Mouse (Mus musculus) stomach, postnatal 0 days (tissue): ENCODE data around the gene Clk3. TPM values are rescaled to one million over a fixed set of nuclear protein-coding genes. Genes with fewer than 3 reads are reported as not detected.

Experiments used
- ATAC-seq: fragments of 200-750 bp; cut with Nextera tagmentation; 2 replicates; pipeline ENCODE4 v1.8.0; 2017; ENCODE audit not compliant: low FRiP score, low TSS enrichment
- DNase-seq: peaks from one replicate; pipeline ENCODE4 v3.0.0-alpha.2; 2016; ENCODE audit warnings: low spot score
- H3K27ac ChIP-seq: fragments of 300-500 bp; sonication (generic); replicated peaks from 2 replicates; pipeline ENCODE4 v1.5.1; 2014; ENCODE audit warnings: mild to moderate bottlenecking, control low read depth
- H3K27me3 ChIP-seq: fragments of 300-500 bp; sonication (generic); 2 replicates; pipeline ENCODE4 v1.6.1; 2014; ENCODE audit warnings: low read length; ENCODE audit not compliant: control insufficient read depth, insufficient read depth
- H3K36me3 ChIP-seq: fragments of 300-500 bp; sonication (generic); 2 replicates; pipeline ENCODE4 v1.6.1; 2014; ENCODE audit warnings: low read length, mixed read lengths; ENCODE audit not compliant: control insufficient read depth, insufficient read depth
- H3K4me1 ChIP-seq: fragments of 300-500 bp; sonication (generic); replicated peaks from 2 replicates; pipeline ENCODE4 v1.6.1; 2014; ENCODE audit warnings: antibody characterized with exemption; ENCODE audit not compliant: control insufficient read depth, insufficient read depth
- H3K4me2 ChIP-seq: fragments of 300-500 bp; sonication (generic); replicated peaks from 2 replicates; pipeline ENCODE4 v1.6.1; 2014; ENCODE audit warnings: low read depth, mild to moderate bottlenecking, control low read depth, moderate library complexity
- H3K4me3 ChIP-seq: fragments of 300-500 bp; sonication (generic); 2 replicates; pipeline ENCODE4 v1.5.1; 2014; ENCODE audit warnings: low read depth, low read length, control low read depth
- H3K9ac ChIP-seq: fragments of 300-500 bp; sonication (generic); 2 replicates; pipeline ENCODE4 v1.6.1; 2014; ENCODE audit warnings: mild to moderate bottlenecking, low read length, control low read depth, mixed read lengths
- H3K9me3 ChIP-seq: fragments of 300-500 bp; sonication (generic); 2 replicates; pipeline ENCODE4 v1.6.1; 2016; ENCODE audit warnings: low read length; ENCODE audit not compliant: control insufficient read depth
- CTCF ChIP-seq: IDR thresholded peaks from 2 replicates; pipeline ENCODE4 v1.5.1; 2016; ENCODE audit warnings: antibody characterized with exemption, low read depth, mild to moderate bottlenecking, moderate library complexity
- EP300 ChIP-seq: optimal IDR thresholded peaks from 2 replicates; pipeline ENCODE3; 2016; ENCODE audit warnings: antibody characterized with exemption
- WGBS: fragments of 180-500 bp; shearing (Covaris S2); extraction: QIAGEN DNeasy Blood & Tissue Kit; methylation state at CpG from one replicate; pipeline ENCODE4 v1.1.7; 2014; 5-methylcytosine and 5-hydroxymethylcytosine counted together
- polyA plus RNA-seq: library from polyadenylated mRNA; unstranded; fragments of >200 nt; fragmentation: Nextera tagmentation; extraction: Ambion mirVana; gene quantifications from 2 replicates; pipeline ENCODE4 v1.2.1, GENCODE M21; 2015

Clk3 gene
- polyA plus RNA-seq, 1 experiment from 2014 or later, result 29.4 TPM

DNA sequence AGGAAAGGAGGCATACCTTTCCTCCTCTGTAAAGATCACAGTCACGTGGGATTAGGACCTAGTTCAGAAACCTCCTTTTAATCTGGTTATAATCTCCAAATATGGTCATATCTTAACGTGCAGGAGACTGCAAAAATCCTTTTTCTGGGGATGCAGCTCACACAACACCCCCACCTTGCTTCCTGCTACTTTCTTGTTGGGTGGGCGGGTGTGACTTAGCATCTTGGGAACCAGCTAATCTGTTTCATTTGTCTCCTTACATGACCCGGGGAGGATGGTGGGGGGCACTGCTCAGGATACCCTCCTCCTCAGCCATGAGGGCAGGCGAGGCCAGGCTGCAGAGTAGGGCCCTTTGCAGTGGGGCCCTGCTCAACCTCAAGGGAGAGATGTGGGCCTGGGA is 9.4 kb upstream of the Clk3 start:
- H3K9me3 ChIP-seq, result no peaks in the 10 kb centered on the region

GRCm38 (mm10) chr9:57774168-57774567 is 8.5 kb upstream of the Clk3 start:
- Histone ChIP-seq H3K9ac (no peak overlapping the region), H3K36me3 (no peaks in the 10 kb centered on the region), H3K4me1 (no peaks in the 10 kb centered on the region), H3K4me2 (no peak overlapping the region), H3K4me3 (no peak overlapping the region), H3K9me3 (no peaks in the 10 kb centered on the region), H3K27me3 (no peaks in the 10 kb centered on the region), H3K27ac (no peak overlapping the region)
- WGBS, result 0% methylated on average over 1 of the region's 1 CpGs
- TF ChIP-seq CTCF (peak; percentile 69), EP300 (no peak)
- ATAC-seq (no peak), DNase-seq (no peak)

More for the DNA sequence above, 9.4 kb upstream of the Clk3 start:
- H3K27ac ChIP-seq, result no peak overlapping the region
- no peaks in the 10 kb centered on the region for H3K27me3 ChIP-seq
- no peaks in the 10 kb centered on the region for H3K4me1 ChIP-seq
- ATAC-seq, result no peak
- no peaks in the 10 kb centered on the region for H3K36me3 ChIP-seq
- no peak overlapping the region for H3K4me2 ChIP-seq
- no peak overlapping the region for H3K4me3 ChIP-seq
- TF ChIP-seq CTCF (no peak), EP300 (no peak)
- H3K9ac ChIP-seq, result no peak overlapping the region
- no peak for DNase-seq
- 66% methylated on average over 5 of the region's 5 CpGs for WGBS

GRCm38 (mm10) chr9:57773754-57774153 is 8.1 kb upstream of the Clk3 start:
- 60% methylated on average over 3 of the region's 3 CpGs for WGBS
- ATAC-seq, result no peak

DNA sequence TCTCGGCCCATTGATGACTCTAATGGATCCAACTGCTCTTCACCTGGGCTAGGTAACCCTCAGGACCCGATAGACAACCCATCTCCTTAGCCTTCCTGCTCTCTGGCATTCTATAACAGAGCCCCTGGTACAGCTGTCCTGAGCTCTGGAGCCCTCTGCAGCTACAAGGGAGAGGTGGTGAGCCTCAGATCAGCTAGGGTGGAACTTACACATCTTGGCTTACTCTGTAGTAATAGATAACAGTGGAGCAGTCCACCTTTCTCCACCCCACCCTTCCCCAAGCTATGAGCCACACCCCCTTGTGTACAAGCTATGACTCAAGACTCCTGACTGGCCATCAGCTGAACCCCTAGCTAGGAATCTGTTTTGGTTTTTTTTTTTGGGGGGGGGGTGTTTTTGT is 5.2 kb upstream of the Clk3 start:
- H3K4me1 ChIP-seq, result no peaks in the 10 kb centered on the region
- ATAC-seq (peak; percentile 43; the same call in 1 of the 2 replicates), DNase-seq (no peak)
- no peak overlapping the region for H3K4me2 ChIP-seq
- no peaks in the 10 kb centered on the region for H3K27me3 ChIP-seq
- WGBS, result 90% methylated on average over 2 of the region's 2 CpGs
- H3K9me3 ChIP-seq, result no peaks in the 10 kb centered on the region
- H3K9ac ChIP-seq, result no peak overlapping the region
- no peaks in the 10 kb centered on the region for H3K36me3 ChIP-seq
- H3K4me3 ChIP-seq, result no peak overlapping the region
- TF ChIP-seq EP300, result no peak
- no peak for TF ChIP-seq CTCF
- no peak overlapping the region for H3K27ac ChIP-seq

More at GRCm38 (mm10) chr9:57773754-57774153, 8.1 kb upstream of the Clk3 start:
- no peak for TF ChIP-seq EP300
- no peak for TF ChIP-seq CTCF
- Histone ChIP-seq H3K4me2 (no peak overlapping the region), H3K4me1 (no peaks in the 10 kb centered on the region), H3K27me3 (no peaks in the 10 kb centered on the region), H3K27ac (no peak overlapping the region), H3K9ac (no peak overlapping the region), H3K36me3 (no peaks in the 10 kb centered on the region), H3K4me3 (no peak overlapping the region), H3K9me3 (no peaks in the 10 kb centered on the region)
- DNase-seq, result no peak

DNA sequence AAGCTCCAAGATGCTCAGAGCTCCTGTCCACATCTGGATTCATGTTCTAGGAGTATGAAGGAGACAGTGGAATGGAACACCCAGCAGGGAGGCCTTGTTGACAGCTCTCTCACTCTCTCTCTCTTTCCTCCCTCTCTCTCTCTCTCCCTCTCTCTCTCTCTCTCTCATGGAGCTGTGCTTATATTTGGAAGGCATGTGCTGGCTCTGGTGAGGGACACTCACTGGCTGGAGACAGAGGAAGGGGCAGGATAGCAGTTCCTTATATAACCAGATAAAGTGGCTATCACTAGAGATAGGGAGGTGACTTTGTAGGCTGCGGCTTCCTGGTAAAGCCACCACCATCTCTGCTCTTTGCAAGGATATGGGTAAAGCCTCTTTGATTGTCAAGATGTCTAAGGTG is 4.6 kb upstream of the Clk3 start:
- Histone ChIP-seq H3K9ac (no peak overlapping the region), H3K4me3 (no peak overlapping the region), H3K4me1 (no peaks in the 10 kb centered on the region), H3K4me2 (no peak overlapping the region), H3K36me3 (no peaks in the 10 kb centered on the region), H3K27me3 (no peaks in the 10 kb centered on the region), H3K27ac (no peak overlapping the region), H3K9me3 (no peaks in the 10 kb centered on the region)
- DNase-seq (no peak), ATAC-seq (no peak)
- 86% methylated on average over 1 of the region's 1 CpGs for WGBS
- TF ChIP-seq EP300, result no peak
- no peak for TF ChIP-seq CTCF

DNA sequence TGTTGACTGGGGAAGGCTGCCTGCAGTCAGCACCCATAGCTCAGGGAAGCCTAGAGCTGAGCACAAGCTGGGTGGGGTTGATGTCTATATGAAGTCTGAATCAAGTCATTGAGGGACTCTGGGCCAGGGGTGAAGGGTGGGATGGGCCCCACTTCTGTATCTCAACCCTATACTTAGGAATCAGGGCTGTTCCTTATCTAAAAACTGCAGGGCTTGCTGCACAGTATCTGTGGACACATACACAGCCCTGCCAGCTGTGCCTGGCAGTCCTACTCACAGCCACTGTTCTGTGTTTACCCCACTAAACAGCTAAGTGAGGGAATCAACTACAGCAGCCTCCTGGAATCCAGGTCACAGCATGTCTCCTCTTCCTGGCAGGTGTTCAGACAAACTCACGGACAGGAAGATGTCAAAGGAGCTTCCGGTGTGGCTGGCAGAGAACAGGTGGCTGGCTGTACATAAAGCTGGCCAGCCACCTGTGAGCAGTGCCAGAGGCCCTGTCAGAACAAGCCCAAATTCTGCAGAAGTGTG is 3.9 kb upstream of the Clk3 start:
- H3K27me3 ChIP-seq, result no peaks in the 10 kb centered on the region
- H3K4me2 ChIP-seq, result no peak overlapping the region
- no peak overlapping the region for H3K4me3 ChIP-seq
- TF ChIP-seq EP300 (no peak), CTCF (no peak)
- H3K9me3 ChIP-seq, result no peaks in the 10 kb centered on the region
- no peaks in the 10 kb centered on the region for H3K36me3 ChIP-seq
- 56% methylated on average over 2 of the region's 2 CpGs for WGBS
- no peak overlapping the region for H3K27ac ChIP-seq
- no peaks in the 10 kb centered on the region for H3K4me1 ChIP-seq
- ATAC-seq (no peak), DNase-seq (no peak)
- H3K9ac ChIP-seq, result no peak overlapping the region
